Mouse (Mus musculus): ENCODE data around the gene Rnft2. TPM values are rescaled to one million over a fixed set of nuclear protein-coding genes. Genes with fewer than 3 reads are reported as not detected.
A peak's percentile ranks its signal among the peaks of the same experiment; 100 is the strongest.

The Rnft2 gene
- polyA plus RNA-seq, 1 experiment from 2014 or later, result 2.4 TPM

DNA sequence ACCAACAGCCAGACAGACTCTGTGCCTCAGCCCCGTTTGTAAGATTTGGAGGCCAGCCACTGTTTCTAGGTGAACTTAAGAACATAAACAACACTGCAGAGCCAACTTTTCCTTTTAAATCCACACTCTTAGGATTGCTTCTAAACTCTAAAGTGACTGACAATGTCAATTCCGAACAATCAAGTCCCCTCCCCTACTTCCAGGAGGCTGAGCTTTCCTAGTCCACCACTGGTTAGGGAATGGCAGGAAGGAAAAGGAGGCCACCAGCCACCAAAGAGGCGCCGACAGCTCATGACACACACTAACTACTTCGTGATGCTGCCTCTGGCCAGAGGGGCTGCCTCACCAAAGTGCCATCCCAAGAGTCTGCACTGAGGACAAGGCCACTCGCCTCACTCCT, 100.1 kb downstream of the Rnft2 start:
- Histone ChIP-seq H3K36me3 (ENCODE audit: control insufficient read depth, insufficient read depth, low read length) (peaks cover 17% of the 10 kb centered on the region), H3K27me3 (ENCODE audit: control insufficient read depth, insufficient read depth, low read length) (no peaks in the 10 kb centered on the region), H3K27ac (ENCODE audit: low read depth, low read length) (no peak overlapping the region), H3K9me3 (replicated peaks; ENCODE audit: control insufficient read depth, low read length) (no peaks in the 10 kb centered on the region), H3K4me1 (ENCODE audit: control insufficient read depth, insufficient read depth, low read length) (peaks cover 49% of the 10 kb centered on the region), H3K4me2 (no peak overlapping the region), H3K4me3 (ENCODE audit: low read depth, low read length) (no peak overlapping the region), H3K9ac (ENCODE audit: low read depth, low read length) (0 out of 2 replicates have a peak overlapping the region, but pooled peaks have one; percentile 8)
- ATAC-seq (replicated peaks; ENCODE audit: insufficient number of reproducible peaks, low FRiP score, low TSS enrichment), result no peak
- 62% methylated on average over 6 of the region's 6 CpGs for WGBS (ENCODE audit: insufficient replicate concordance)

DNA sequence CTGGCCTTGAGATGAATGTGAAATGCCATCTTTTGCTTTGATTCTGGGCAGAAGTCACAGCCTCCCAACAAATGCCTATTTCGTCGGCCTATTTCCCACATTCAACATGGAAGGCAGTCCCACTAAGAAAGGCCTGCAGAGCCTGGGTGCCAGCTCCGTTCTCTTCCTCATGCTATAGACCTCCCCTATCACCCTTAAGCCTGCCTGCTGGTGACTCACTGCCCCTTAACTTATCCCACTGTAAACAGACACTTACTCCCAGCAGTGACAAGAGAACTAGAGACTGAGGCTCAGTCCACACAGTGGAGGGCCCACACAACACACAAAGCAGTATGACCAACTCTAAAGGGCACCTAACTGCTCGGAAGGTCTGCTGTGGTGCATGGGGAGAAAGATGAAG, 100.6 kb downstream of the Rnft2 start:
- Histone ChIP-seq H3K36me3 (ENCODE audit: control insufficient read depth, insufficient read depth, low read length) (peaks cover 18% of the 10 kb centered on the region), H3K9ac (ENCODE audit: low read depth, low read length) (no peak overlapping the region), H3K4me1 (ENCODE audit: control insufficient read depth, insufficient read depth, low read length) (peaks cover 44% of the 10 kb centered on the region), H3K27me3 (ENCODE audit: control insufficient read depth, insufficient read depth, low read length) (no peaks in the 10 kb centered on the region), H3K4me2 (no peak overlapping the region), H3K4me3 (ENCODE audit: low read depth, low read length) (no peak overlapping the region), H3K9me3 (replicated peaks; ENCODE audit: control insufficient read depth, low read length) (no peaks in the 10 kb centered on the region), H3K27ac (ENCODE audit: low read depth, low read length) (no peak overlapping the region)
- 74% methylated on average over 4 of the region's 4 CpGs for WGBS (ENCODE audit: insufficient replicate concordance)
- ATAC-seq (replicated peaks; ENCODE audit: insufficient number of reproducible peaks, low FRiP score, low TSS enrichment), result no peak

DNA sequence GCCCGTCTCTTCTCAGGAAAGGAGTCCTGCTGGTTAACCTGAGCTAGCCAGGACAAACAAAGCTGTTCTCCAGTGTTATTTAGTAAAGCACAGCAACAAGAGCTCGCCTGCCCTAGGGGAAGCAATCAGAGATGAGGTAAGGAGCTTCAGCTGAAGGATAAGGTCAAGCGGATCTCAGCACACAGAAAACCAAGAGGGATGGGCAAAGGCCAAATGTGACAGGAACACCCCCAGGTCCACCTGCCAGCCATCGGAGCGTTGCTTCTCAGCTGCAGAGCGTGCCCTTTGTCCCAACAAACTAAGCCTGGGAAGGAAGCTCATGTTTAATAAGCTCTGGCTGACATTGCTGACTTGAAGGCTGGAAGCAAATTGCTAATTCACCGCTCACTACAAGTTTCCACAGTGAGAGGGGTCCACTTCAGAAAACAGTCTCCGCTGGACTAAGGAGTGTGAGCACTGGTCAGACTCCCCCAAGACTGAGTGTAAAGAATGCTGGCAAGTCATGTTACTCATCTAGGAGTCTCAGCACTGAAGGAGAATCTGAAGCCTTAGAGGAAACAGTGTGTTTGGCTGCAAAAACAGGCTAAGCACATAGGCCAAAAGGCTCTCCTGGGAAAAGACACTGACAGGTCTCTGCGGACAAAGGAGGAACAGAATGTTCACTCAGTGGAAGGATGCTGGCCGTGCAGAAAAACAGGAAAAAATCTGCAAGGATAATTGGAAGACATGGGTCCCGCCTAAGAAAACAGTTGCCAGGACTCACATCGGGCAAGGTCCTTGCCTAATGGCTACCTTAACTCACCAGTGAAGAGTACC, 101.5 kb downstream of the Rnft2 start:
- 82% methylated on average over 12 of the region's 12 CpGs for WGBS (ENCODE audit: insufficient replicate concordance)
- Histone ChIP-seq H3K27ac (ENCODE audit: low read depth, low read length) (no peak overlapping the region), H3K4me1 (ENCODE audit: control insufficient read depth, insufficient read depth, low read length) (peaks cover 39% of the 10 kb centered on the region), H3K9ac (ENCODE audit: low read depth, low read length) (no peak overlapping the region), H3K9me3 (replicated peaks; ENCODE audit: control insufficient read depth, low read length) (no peaks in the 10 kb centered on the region), H3K36me3 (ENCODE audit: control insufficient read depth, insufficient read depth, low read length) (peaks cover 21% of the 10 kb centered on the region), H3K4me3 (ENCODE audit: low read depth, low read length) (no peak overlapping the region), H3K4me2 (no peak overlapping the region), H3K27me3 (ENCODE audit: control insufficient read depth, insufficient read depth, low read length) (no peaks in the 10 kb centered on the region)
- ATAC-seq (replicated peaks; ENCODE audit: insufficient number of reproducible peaks, low FRiP score, low TSS enrichment), result no peak

DNA sequence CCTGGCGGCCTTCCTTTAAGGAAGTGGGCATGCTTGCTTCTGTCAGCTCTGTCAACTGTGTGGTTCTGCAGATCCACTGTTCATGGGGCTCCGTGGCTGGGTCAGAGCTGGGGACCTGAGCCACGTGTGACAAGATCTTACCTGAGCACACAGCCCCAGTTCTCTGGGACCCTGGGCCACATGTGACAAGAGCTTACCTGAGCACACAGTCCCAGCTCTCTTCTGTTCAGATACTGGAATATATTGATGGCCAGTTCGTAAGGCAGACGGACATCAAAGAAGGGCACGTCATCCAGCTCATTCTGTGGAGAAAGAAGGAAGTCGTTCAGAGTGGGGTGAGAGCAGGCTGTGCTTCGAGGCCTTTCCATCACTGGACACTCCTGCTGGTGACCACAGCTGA, 102.4 kb downstream of the Rnft2 start:
- Histone ChIP-seq H3K27ac (ENCODE audit: low read depth, low read length) (no peak overlapping the region), H3K4me2 (no peak overlapping the region), H3K4me3 (ENCODE audit: low read depth, low read length) (no peak overlapping the region), H3K27me3 (ENCODE audit: control insufficient read depth, insufficient read depth, low read length) (no peaks in the 10 kb centered on the region), H3K36me3 (ENCODE audit: control insufficient read depth, insufficient read depth, low read length) (peaks cover 22% of the 10 kb centered on the region), H3K9me3 (replicated peaks; ENCODE audit: control insufficient read depth, low read length) (no peaks in the 10 kb centered on the region), H3K9ac (ENCODE audit: low read depth, low read length) (no peak overlapping the region), H3K4me1 (ENCODE audit: control insufficient read depth, insufficient read depth, low read length) (peaks cover 32% of the 10 kb centered on the region)
- ATAC-seq (replicated peaks; ENCODE audit: insufficient number of reproducible peaks, low FRiP score, low TSS enrichment), result no peak
- WGBS (ENCODE audit: insufficient replicate concordance), result 94% methylated on average over 8 of the region's 8 CpGs

Other genes with a start within 250 kb of the Rnft2 start
- gene Tesc, start 217.4 kb downstream of the Rnft2 start, polyA plus RNA-seq (2014; fragmentation: Nextera tagmentation; extraction: Ambion mirVana), result 17.9 and 21.3 TPM in 2 replicates
- gene Fbxw8, start 89.7 kb downstream of the Rnft2 start, polyA plus RNA-seq (2014; fragmentation: Nextera tagmentation; extraction: Ambion mirVana), result 16.8 and 18.6 TPM in 2 replicates
- gene Hrk, start 80.5 kb downstream of the Rnft2 start, polyA plus RNA-seq (2014; fragmentation: Nextera tagmentation; extraction: Ambion mirVana), result not detected in 2 replicates
- 5.9 and 7.6 TPM in 2 replicates for gene 2410131K14Rik, start 111 bp upstream of the Rnft2 start, polyA plus RNA-seq (2014; fragmentation: Nextera tagmentation; extraction: Ambion mirVana)

Measured in heart, embryonic 11.5 days (tissue).